In genomic region chr2:28781310-28781709, GRCm38 (mm10) we compare ENCODE assay signal across 19 mouse cellular contexts. TPM values are rescaled to one million over a fixed set of nuclear protein-coding genes. Genes with fewer than 3 reads are reported as not detected.
DNase-seq lines count a peak whose midpoint lies in the region; TF ChIP-seq lines count a peak whose summit lies in the region.
"Had no signal": no experiment of that assay in that cellular context is flagged by ENCODE, and none has a peak within 500 bp of the region (broad histone marks: within the 10 kb centered on the region; RNA-seq: fewer than 3 reads in every experiment).

No protein-coding gene starts in this region.

- H3K27ac ChIP-seq in layer of hippocampus, adult 2 months: no peak overlapping the region
- H3K27ac ChIP-seq in ES-E14 (ENCODE audit: insufficient read depth, low read depth, low read length, poor library complexity, severe bottlenecking): no peak overlapping the region
- H3K27ac ChIP-seq in limb, embryonic 10.5 days: no peak overlapping the region
- H3K27ac ChIP-seq: embryonic facial prominence, embryonic 13.5 days; forebrain, embryonic 15.5 days; heart, adult 2 months; heart, embryonic 15.5 days; hindbrain, embryonic 14.5 days had no signal

- H3K36me3 ChIP-seq in E14TG2a.4 (ENCODE audit: insufficient read depth, low read length): no peaks in the 10 kb centered on the region
- H3K36me3 ChIP-seq in ES-E14 (ENCODE audit: control insufficient read depth, insufficient read depth, low read length, poor library complexity, severe bottlenecking): no peaks in the 10 kb centered on the region
- no peaks in the 10 kb centered on the region for H3K36me3 ChIP-seq in limb, embryonic 10.5 days
- H3K36me3 ChIP-seq: embryonic facial prominence, embryonic 13.5 days; forebrain, embryonic 15.5 days; heart, embryonic 15.5 days had no signal

- H3K4me3 ChIP-seq in layer of hippocampus, adult 2 months: no peak overlapping the region
- no peak overlapping the region for H3K4me3 ChIP-seq in E14TG2a.4 (replicated peaks; ENCODE audit: low read length)
- H3K4me3 ChIP-seq in ES-E14 (ENCODE audit: insufficient read depth in 1 of 2, low read depth in 1 of 2, low read length in 2 of 2, poor library complexity in 1 of 2, severe bottlenecking in 1 of 2): no peak overlapping the region
- H3K4me3 ChIP-seq in limb, embryonic 10.5 days: no peak overlapping the region
- H3K4me3 ChIP-seq: embryonic facial prominence, embryonic 13.5 days; forebrain, embryonic 15.5 days; heart, adult 2 months; heart, embryonic 15.5 days had no signal

- DNase-seq in layer of hippocampus, adult 2 months (ENCODE audit: low spot score in 2 of 2): no peak
- no peak for DNase-seq in layer of hippocampus, adult 9-10 months (ENCODE audit: low spot score)
- no peak for DNase-seq in ES-E14 (ENCODE audit: low read depth, low spot score)
- peak; percentile 60 for DNase-seq in brain, embryonic 14.5 days (ENCODE audit: low read depth)
- no peak for DNase-seq in limb, embryonic 10.5 days (ENCODE audit: low spot score)
- no peak for DNase-seq in testis, postnatal 14 days (ENCODE audit: low spot score)
- DNase-seq: adrenal gland, postnatal 14 days; B cell, adult 2 months; cerebellum, adult 18-20 months; cerebellum, adult 9-11 months; cerebellum, postnatal 36 days; gastrocnemius, postnatal 10 days; heart, adult 2 months; heart, postnatal 14 days had no signal

- TF ChIP-seq POLR2A in brain, embryonic 14.5 days (IDR thresholded peaks at IDR 0.05; ENCODE audit: borderline replicate concordance, extremely low read depth, insufficient read depth, insufficient read length, poor library complexity, severe bottlenecking): no peak

- H3K9me3 ChIP-seq in E14TG2a.4 (ENCODE audit: low read length) (no peaks in the 10 kb centered on the region), ES-E14 (ENCODE audit: control insufficient read depth, insufficient read depth, low read depth, low read length) (no peaks in the 10 kb centered on the region)
- no peaks in the 10 kb centered on the region for H3K9me3 ChIP-seq in limb, embryonic 10.5 days (replicated peaks)
- H3K9me3 ChIP-seq: embryonic facial prominence, embryonic 13.5 days; forebrain, embryonic 15.5 days; heart, embryonic 15.5 days had no signal

- peaks cover 25% of the 10 kb centered on the region; the same call in 1 of the 2 replicates for H3K27me3 ChIP-seq in E14TG2a.4 (ENCODE audit: insufficient read depth, low read length)
- H3K27me3 ChIP-seq in limb, embryonic 10.5 days (ENCODE audit: low read depth, poor library complexity, severe bottlenecking): peaks cover 30% of the 10 kb centered on the region; the same call in 1 of the 2 replicates
- H3K27me3 ChIP-seq: heart, embryonic 15.5 days had no signal

- H3K9ac ChIP-seq in ES-E14 (ENCODE audit: insufficient read depth, low read depth, low read length, poor library complexity, severe bottlenecking): no peak overlapping the region
- H3K9ac ChIP-seq: embryonic facial prominence, embryonic 13.5 days; forebrain, embryonic 15.5 days; heart, embryonic 15.5 days; hindbrain, embryonic 14.5 days had no signal

- 92% methylated on average over 4 of the region's 4 CpGs for WGBS in limb, embryonic 10.5 days

- in situ Hi-C loops in ES-E14 (cut with MboI; ENCODE audit: low sequenced_read_pairs in 2 of 2, unreplicated experiment in 2 of 2): no loop called here

- H3K4me1 ChIP-seq in E14TG2a.4 (replicated peaks; ENCODE audit: low read depth, low read length): no peaks in the 10 kb centered on the region; the same call in 1 of the 2 replicates
- no peaks in the 10 kb centered on the region for H3K4me1 ChIP-seq in ES-E14 (ENCODE audit: control insufficient read depth in 2 of 2, insufficient read depth in 2 of 2, low read length in 2 of 2, poor library complexity in 1 of 2)
- H3K4me1 ChIP-seq in limb, embryonic 10.5 days: peaks cover 14% of the 10 kb centered on the region

- TF ChIP-seq CTCF in layer of hippocampus, adult 2 months (conservative IDR thresholded peaks at IDR 0.05): peak; percentile 33
- peak; percentile 64 for TF ChIP-seq CTCF in E14TG2a.4 (conservative IDR thresholded peaks at IDR 0.05; ENCODE audit: low read length)
- TF ChIP-seq CTCF in brain, embryonic 14.5 days (IDR thresholded peaks at IDR 0.05; ENCODE audit: borderline replicate concordance, extremely low read depth, insufficient read depth, insufficient read length): no peak

TF ChIP-seq in ES-E14, 5 proteins besides CTCF, POLR2A, EP300 and RAD21:
- TF ChIP-seq ZC3H11A (IDR thresholded peaks at IDR 0.05; ENCODE audit: borderline replicate concordance, low read depth, low read length) (peak; percentile 28; the same call in 1 of the 2 replicates), CHD2 (IDR thresholded peaks at IDR 0.05; ENCODE audit: low read depth, low read length) (no peak)

RNA-seq across cellular contexts. Expression of gene Gtf3c4, which starts 58.9 kb away (rescaled TPM):
- total RNA-seq in layer of hippocampus, adult 2 months (2021): 10 to 100 TPM; 31.1 to 34.0 TPM
- total RNA-seq in ES-E14 (2012; rRNA removed): 35.4 and 38.1 TPM in 2 replicates
- polyA plus RNA-seq in brain, embryonic 14.5 days (2012; rRNA removed): 20.2 and 30.9 TPM in 2 replicates
- 23.5 and 27.1 TPM in 2 replicates for polyA plus RNA-seq in limb, embryonic 10.5 days (2016; fragmentation: Nextera tagmentation; extraction: Ambion mirVana)

RNA-seq across cellular contexts. Expression of gene Ddx31, which starts 58.9 kb away (rescaled TPM):
- total RNA-seq in layer of hippocampus, adult 2 months (2021): 1 to 10 TPM; 8.7 to 9.4 TPM
- total RNA-seq in ES-E14 (2012; rRNA removed): 20.9 and 23.8 TPM in 2 replicates
- 13.0 and 14.6 TPM in 2 replicates for polyA plus RNA-seq in brain, embryonic 14.5 days (2012; rRNA removed)
- polyA plus RNA-seq in limb, embryonic 10.5 days (2016; fragmentation: Nextera tagmentation; extraction: Ambion mirVana): 23.5 and 23.6 TPM in 2 replicates
